Mouse (Mus musculus) forebrain, embryonic 13.5 days (tissue): ENCODE measurements around the gene Zeb2. TPM values are rescaled to one million over a fixed set of nuclear protein-coding genes. Genes with fewer than 3 reads are reported as not detected.

Source experiments
- ATAC-seq: fragments of 200-750 bp; cut with Nextera tagmentation; 2 replicates; pipeline ENCODE4 v1.8.0; 2017
- H3K27ac ChIP-seq: fragments of 300-500 bp; sonication (generic); 2 replicates; pipeline ENCODE4 v1.5.1; 2015; ENCODE audit warnings: inconsistent platforms, mild to moderate bottlenecking, moderate library complexity
- H3K27me3 ChIP-seq: fragments of 300-500 bp; sonication (generic); 2 replicates; pipeline ENCODE4 v1.6.1; 2015; ENCODE audit warnings: mild to moderate bottlenecking, inconsistent platforms
- H3K36me3 ChIP-seq: fragments of 300-500 bp; sonication (generic); 2 replicates; pipeline ENCODE4 v1.6.1; 2015; ENCODE audit warnings: mild to moderate bottlenecking, inconsistent platforms; ENCODE audit not compliant: poor library complexity, severe bottlenecking
- H3K4me1 ChIP-seq: fragments of 300-500 bp; sonication (generic); 2 replicates; pipeline ENCODE4 v1.6.1; 2015; ENCODE audit warnings: inconsistent platforms
- H3K4me2 ChIP-seq: fragments of 300-500 bp; sonication (generic); 2 replicates; pipeline ENCODE4 v1.6.1; 2015; ENCODE audit warnings: inconsistent platforms, mild to moderate bottlenecking, moderate library complexity
- H3K4me3 ChIP-seq: fragments of 300-500 bp; sonication (generic); 2 replicates; pipeline ENCODE4 v1.5.1; 2015; ENCODE audit warnings: mild to moderate bottlenecking, inconsistent platforms
- H3K9ac ChIP-seq: fragments of 300-500 bp; sonication (generic); 2 replicates; pipeline ENCODE4 v1.6.1; 2015; ENCODE audit warnings: mild to moderate bottlenecking, inconsistent platforms
- H3K9me3 ChIP-seq: fragments of 300-500 bp; sonication (generic); replicated peaks from 2 replicates; pipeline ENCODE4 v1.6.1; 2016; ENCODE audit warnings: inconsistent platforms
- WGBS: fragments of 180-500 bp; shearing (Covaris S2); methylation state at CpG from one replicate; pipeline ENCODE4 v1.1.7; 2015; 5-methylcytosine and 5-hydroxymethylcytosine counted together
- polyA plus RNA-seq: library from polyadenylated mRNA; unstranded; fragments of >200 nt; fragmentation: Nextera tagmentation; extraction: Ambion mirVana; gene quantifications from 2 replicates; pipeline ENCODE4 v1.2.1, GENCODE M21; 2015

Zeb2 gene
- 74.7 and 85.4 TPM in 2 replicates for polyA plus RNA-seq

DNA sequence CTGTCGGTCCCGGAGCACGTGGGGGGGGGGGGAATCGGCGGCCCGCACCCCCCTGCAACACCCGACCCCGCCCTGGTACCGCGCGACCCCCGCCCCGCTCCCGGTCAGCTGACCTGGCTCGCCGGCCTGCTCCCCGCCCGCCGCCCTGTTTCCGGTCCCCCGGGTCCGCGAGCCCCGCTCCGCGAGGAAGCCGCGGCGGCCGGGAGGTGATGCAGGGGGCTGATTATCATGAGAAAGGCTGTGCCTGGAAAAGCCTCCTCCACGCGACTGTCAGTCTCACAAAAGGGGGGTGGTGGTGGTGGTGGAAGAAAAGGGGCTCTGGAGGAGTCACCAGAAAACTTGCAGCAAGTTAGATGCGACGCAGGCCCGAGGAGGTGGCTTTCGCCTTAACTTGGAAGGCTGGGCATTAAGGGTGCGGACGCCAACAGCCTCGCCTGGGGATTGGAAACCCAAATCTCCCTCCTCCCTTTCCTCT is at the start of gene Zeb2:
TSS of gene Zeb2 (minus strand) at position 309 of the 475 bp plus-strand sequence.
- peaks cover 33% of the 10 kb centered on the region for H3K4me1 ChIP-seq
- H3K9ac ChIP-seq = peak within 1 kb of the TSS; percentile 75
- peak within 1 kb of the TSS; percentile 78 for H3K4me2 ChIP-seq
- H3K27me3 ChIP-seq = no peaks in the 10 kb centered on the region
- peak within 1 kb of the TSS; percentile 58 for H3K4me3 ChIP-seq
- peak within 1 kb of the TSS; percentile 83 for H3K27ac ChIP-seq
- no peaks in the 10 kb centered on the region for H3K9me3 ChIP-seq
- under 1% methylated on average over 31 of the region's 39 CpGs for WGBS
- no peaks in the 10 kb centered on the region for H3K36me3 ChIP-seq
- peak; percentile 71 for ATAC-seq

DNA sequence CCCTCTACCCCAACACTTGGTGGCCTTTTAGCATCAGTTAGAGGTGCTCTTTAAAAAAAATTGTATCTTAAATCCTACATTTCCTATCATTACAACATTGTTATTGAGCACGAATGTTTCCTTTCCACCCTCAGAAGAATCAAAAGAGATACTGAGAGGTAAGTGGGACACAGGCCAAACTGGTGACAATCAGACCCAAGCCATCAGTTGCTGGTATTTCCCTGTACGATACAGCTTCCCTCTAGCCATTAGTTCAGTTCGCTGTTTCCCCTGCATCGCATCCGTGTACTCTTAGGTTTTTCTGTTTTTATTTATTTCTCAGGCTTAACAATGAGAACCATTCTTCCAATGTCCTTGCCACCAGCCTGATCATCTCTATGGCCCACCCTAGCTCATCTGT is 41.6 kb upstream of the Zeb2 start:
- WGBS = 41% methylated on average over 5 of the region's 5 CpGs
- H3K9ac ChIP-seq = no peak overlapping the region
- peaks cover 23% of the 10 kb centered on the region for H3K4me1 ChIP-seq
- peak overlapping the region; percentile 55 for H3K4me2 ChIP-seq
- ATAC-seq = peak; percentile 54
- H3K27me3 ChIP-seq = no peaks in the 10 kb centered on the region
- no peaks in the 10 kb centered on the region for H3K36me3 ChIP-seq
- no peaks in the 10 kb centered on the region for H3K9me3 ChIP-seq
- H3K27ac ChIP-seq = peak overlapping the region; percentile 80
- no peak overlapping the region for H3K4me3 ChIP-seq

- Histone ChIP-seq H3K4me2 (peak overlapping the region; percentile 55), H3K27me3 (no peaks in the 10 kb centered on the region), H3K4me1 (peaks cover 23% of the 10 kb centered on the region), H3K36me3 (no peaks in the 10 kb centered on the region), H3K27ac (peak overlapping the region; percentile 80), H3K9me3 (no peaks in the 10 kb centered on the region), H3K4me3 (peak overlapping the region; percentile 22), H3K9ac (peak overlapping the region; percentile 17)
- peak; percentile 82 for ATAC-seq
- WGBS = 4% methylated on average over 8 of the region's 8 CpGs
These were observed 41.2 kb upstream of the Zeb2 start for GRCm38 (mm10) chr2:45158351-45158782.

GRCm38 (mm10) chr2:45153315-45153714 is 36.1 kb upstream of the Zeb2 start:
- Histone ChIP-seq H3K36me3 (no peaks in the 10 kb centered on the region), H3K27ac (no peak overlapping the region), H3K4me1 (peaks cover 6% of the 10 kb centered on the region), H3K27me3 (no peaks in the 10 kb centered on the region), H3K4me2 (no peak overlapping the region), H3K9me3 (no peaks in the 10 kb centered on the region), H3K4me3 (no peak overlapping the region), H3K9ac (no peak overlapping the region)
- no peak for ATAC-seq
- 63% methylated on average over 1 of the region's 1 CpGs for WGBS

GRCm38 (mm10) chr2:45143162-45143561 is 26.0 kb upstream of the Zeb2 start:
- no peak overlapping the region for H3K27ac ChIP-seq
- H3K4me2 ChIP-seq = no peak overlapping the region
- no peak overlapping the region for H3K9ac ChIP-seq
- no peaks in the 10 kb centered on the region for H3K9me3 ChIP-seq
- no peaks in the 10 kb centered on the region for H3K27me3 ChIP-seq
- no peak overlapping the region for H3K4me3 ChIP-seq
- ATAC-seq = no peak
- WGBS = 89% methylated on average over 1 of the region's 1 CpGs
- no peaks in the 10 kb centered on the region for H3K36me3 ChIP-seq
- no peaks in the 10 kb centered on the region for H3K4me1 ChIP-seq

DNA sequence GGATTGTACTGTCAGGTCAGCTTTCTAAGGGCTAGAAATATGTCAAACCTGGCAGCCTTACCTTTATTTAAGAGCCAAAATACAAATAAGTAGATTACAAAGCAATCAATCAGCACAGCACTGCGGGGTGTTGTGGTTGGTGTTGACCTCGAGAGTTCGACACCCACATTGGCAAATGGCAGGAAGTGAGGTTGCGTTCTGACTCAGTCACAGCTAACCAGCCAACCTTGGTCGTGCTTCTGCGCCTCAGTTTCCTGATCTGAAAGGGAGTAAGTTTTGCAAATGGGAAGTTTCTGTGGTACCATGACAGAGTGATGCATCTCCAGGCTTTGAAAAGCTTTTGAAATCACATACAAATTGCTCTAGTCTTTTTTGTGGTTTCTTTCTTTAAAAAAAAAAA is 21.7 kb upstream of the Zeb2 start:
- Histone ChIP-seq H3K9me3 (no peaks in the 10 kb centered on the region), H3K27me3 (no peaks in the 10 kb centered on the region), H3K4me2 (no peak overlapping the region), H3K36me3 (no peaks in the 10 kb centered on the region), H3K4me3 (no peak overlapping the region), H3K9ac (no peak overlapping the region), H3K27ac (no peak overlapping the region), H3K4me1 (no peaks in the 10 kb centered on the region)
- ATAC-seq = no peak
- 90% methylated on average over 6 of the region's 6 CpGs for WGBS

- Histone ChIP-seq H3K9me3 (no peaks in the 10 kb centered on the region), H3K4me1 (no peaks in the 10 kb centered on the region), H3K36me3 (no peaks in the 10 kb centered on the region), H3K27me3 (no peaks in the 10 kb centered on the region), H3K27ac (no peak overlapping the region), H3K9ac (no peak overlapping the region), H3K4me3 (no peak overlapping the region), H3K4me2 (no peak overlapping the region)
- 58% methylated on average over 2 of the region's 2 CpGs for WGBS
- no peak for ATAC-seq
These were observed 19.6 kb upstream of the Zeb2 start for GRCm38 (mm10) chr2:45136783-45137182.

DNA sequence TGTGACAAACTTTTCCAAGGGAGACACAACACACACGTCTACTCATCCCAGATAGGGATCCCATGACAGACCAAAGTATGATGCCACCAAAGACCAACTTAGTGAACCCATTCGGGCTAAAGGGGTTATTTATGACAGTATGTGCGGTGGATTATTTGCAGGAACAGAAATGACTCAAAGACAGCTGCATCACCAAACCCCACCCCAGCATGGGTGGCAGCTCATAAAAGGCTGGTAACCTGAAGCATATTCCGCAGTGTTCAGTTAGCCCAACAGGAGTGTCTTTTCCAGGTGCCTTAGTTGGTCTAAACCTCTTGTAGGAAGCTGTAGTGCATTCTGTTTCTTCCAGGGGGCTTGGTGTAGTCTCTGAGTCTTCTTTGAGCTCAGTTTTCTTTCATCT is 16.0 kb upstream of the Zeb2 start:
- WGBS = 92% methylated on average over 4 of the region's 4 CpGs
- ATAC-seq = no peak
- no peaks in the 10 kb centered on the region for H3K4me1 ChIP-seq

GRCm38 (mm10) chr2:45130461-45131156 is 13.4 kb upstream of the Zeb2 start:
- no peak overlapping the region for H3K4me3 ChIP-seq
- no peaks in the 10 kb centered on the region for H3K9me3 ChIP-seq
- no peaks in the 10 kb centered on the region for H3K27me3 ChIP-seq
- WGBS = 91% methylated on average over 4 of the region's 4 CpGs
- H3K36me3 ChIP-seq = no peaks in the 10 kb centered on the region
- no peak for ATAC-seq
- no peaks in the 10 kb centered on the region for H3K4me1 ChIP-seq
- no peak overlapping the region for H3K27ac ChIP-seq
- H3K9ac ChIP-seq = no peak overlapping the region
- no peak overlapping the region for H3K4me2 ChIP-seq

More for the DNA sequence above, 16.0 kb upstream of the Zeb2 start:
- Histone ChIP-seq H3K4me3 (no peak overlapping the region), H3K4me2 (no peak overlapping the region), H3K27ac (no peak overlapping the region), H3K27me3 (no peaks in the 10 kb centered on the region), H3K9me3 (no peaks in the 10 kb centered on the region), H3K9ac (no peak overlapping the region), H3K36me3 (no peaks in the 10 kb centered on the region)

GRCm38 (mm10) chr2:45129556-45129955 is 12.4 kb upstream of the Zeb2 start:
- H3K27me3 ChIP-seq = no peaks in the 10 kb centered on the region
- ATAC-seq = no peak
- no peak overlapping the region for H3K27ac ChIP-seq
- H3K4me2 ChIP-seq = no peak overlapping the region
- no peaks in the 10 kb centered on the region for H3K9me3 ChIP-seq
- H3K36me3 ChIP-seq = no peaks in the 10 kb centered on the region
- H3K4me1 ChIP-seq = no peaks in the 10 kb centered on the region
- WGBS = 43% methylated on average over 6 of the region's 6 CpGs
- H3K4me3 ChIP-seq = no peak overlapping the region
- H3K9ac ChIP-seq = no peak overlapping the region

GRCm38 (mm10) chr2:45128696-45129095 is 11.5 kb upstream of the Zeb2 start:
- H3K27me3 ChIP-seq = no peaks in the 10 kb centered on the region
- 100% methylated on average over 2 of the region's 2 CpGs for WGBS
- ATAC-seq = no peak
- no peaks in the 10 kb centered on the region for H3K4me1 ChIP-seq
- H3K36me3 ChIP-seq = no peaks in the 10 kb centered on the region
- no peak overlapping the region for H3K27ac ChIP-seq
- H3K4me3 ChIP-seq = no peak overlapping the region
- H3K9me3 ChIP-seq = no peaks in the 10 kb centered on the region
- no peak overlapping the region for H3K4me2 ChIP-seq
- H3K9ac ChIP-seq = no peak overlapping the region

- no peak overlapping the region for H3K27ac ChIP-seq
- H3K9ac ChIP-seq = no peak overlapping the region
- H3K9me3 ChIP-seq = no peaks in the 10 kb centered on the region
- H3K36me3 ChIP-seq = no peaks in the 10 kb centered on the region
- no peak for ATAC-seq
- H3K4me1 ChIP-seq = no peaks in the 10 kb centered on the region
- WGBS = 95% methylated on average over 5 of the region's 5 CpGs
- H3K4me3 ChIP-seq = no peak overlapping the region
- no peak overlapping the region for H3K4me2 ChIP-seq
- no peaks in the 10 kb centered on the region for H3K27me3 ChIP-seq
These were observed 9.2 kb upstream of the Zeb2 start for GRCm38 (mm10) chr2:45126401-45126800.

GRCm38 (mm10) chr2:45125181-45125580 is 8.0 kb upstream of the Zeb2 start:
- 79% methylated on average over 4 of the region's 4 CpGs for WGBS
- ATAC-seq = no peak

More at GRCm38 (mm10) chr2:45125181-45125580, 8.0 kb upstream of the Zeb2 start:
- Histone ChIP-seq H3K36me3 (no peaks in the 10 kb centered on the region), H3K4me2 (no peak overlapping the region), H3K27me3 (no peaks in the 10 kb centered on the region), H3K9ac (no peak overlapping the region), H3K9me3 (no peaks in the 10 kb centered on the region), H3K27ac (no peak overlapping the region), H3K4me3 (no peak overlapping the region), H3K4me1 (no peaks in the 10 kb centered on the region)
